Mouse (Mus musculus) ES-Bruce4 (cell line): ENCODE measurements around the gene Cdc42se1. TPM values are rescaled to one million over a fixed set of nuclear protein-coding genes. Genes with fewer than 3 reads are reported as not detected.
A peak's percentile ranks its signal among the peaks of the same experiment; 100 is the strongest.

Experiments
- H3K27ac ChIP-seq: 2 replicates; pipeline ENCODE4 v1.5.1; 2012; ENCODE audit warnings: low read length, inconsistent platforms; ENCODE audit not compliant: insufficient read depth
- H3K27me3 ChIP-seq: 2 replicates; pipeline ENCODE4 v1.6.1; 2012; ENCODE audit warnings: mild to moderate bottlenecking, low read length, inconsistent platforms; ENCODE audit not compliant: control insufficient read depth, poor library complexity, insufficient read depth, severe bottlenecking
- H3K36me3 ChIP-seq: 2 replicates; pipeline ENCODE4 v1.6.1; 2012; ENCODE audit warnings: inconsistent platforms, mild to moderate bottlenecking, low read length, moderate library complexity; ENCODE audit not compliant: control insufficient read depth, poor library complexity, insufficient read depth, severe bottlenecking
- H3K4me1 ChIP-seq: one replicate; pipeline ENCODE4 v1.8.1; 2011; ENCODE audit warnings: low read length; ENCODE audit not compliant: control insufficient read depth, insufficient read depth
- H3K4me3 ChIP-seq: 2 replicates; pipeline ENCODE4 v1.5.1; 2011; ENCODE audit warnings: low read depth, mild to moderate bottlenecking, low read length
- H3K9ac ChIP-seq: 2 replicates; pipeline ENCODE4 v1.6.1; 2012; ENCODE audit warnings: low read depth, mild to moderate bottlenecking, inconsistent platforms; ENCODE audit not compliant: poor library complexity, severe bottlenecking
- H3K9me3 ChIP-seq: replicated peaks from 2 replicates; pipeline ENCODE4 v1.6.1; 2012; ENCODE audit warnings: mild to moderate bottlenecking, low read length, inconsistent platforms; ENCODE audit not compliant: control insufficient read depth, poor library complexity, insufficient read depth, severe bottlenecking
- CTCF ChIP-seq: IDR thresholded peaks from one replicate; pipeline ENCODE4 v1.8.1; 2011; ENCODE audit warnings: low read depth, low read length
- EP300 ChIP-seq: IDR thresholded peaks from 2 replicates; pipeline ENCODE4 v1.6.1; 2011; ENCODE audit warnings: low read depth, low read length; ENCODE audit not compliant: insufficient read depth
- POLR2A ChIP-seq: IDR thresholded peaks from one replicate; pipeline ENCODE4 v1.8.1; 2011; ENCODE audit warnings: low read length; ENCODE audit not compliant: insufficient read depth
- polyA plus RNA-seq: library from polyadenylated mRNA; stranded (reverse); fragments of >200 nt; gene quantifications from 2 replicates; pipeline ENCODE4 v1.2.4, GENCODE M21; 2011; ENCODE audit warnings: low read depth; ENCODE audit not compliant: missing spikeins, insufficient read depth, insufficient read length

Gene Cdc42se1
- polyA plus RNA-seq, 1 experiment, result 57.4 TPM

DNA sequence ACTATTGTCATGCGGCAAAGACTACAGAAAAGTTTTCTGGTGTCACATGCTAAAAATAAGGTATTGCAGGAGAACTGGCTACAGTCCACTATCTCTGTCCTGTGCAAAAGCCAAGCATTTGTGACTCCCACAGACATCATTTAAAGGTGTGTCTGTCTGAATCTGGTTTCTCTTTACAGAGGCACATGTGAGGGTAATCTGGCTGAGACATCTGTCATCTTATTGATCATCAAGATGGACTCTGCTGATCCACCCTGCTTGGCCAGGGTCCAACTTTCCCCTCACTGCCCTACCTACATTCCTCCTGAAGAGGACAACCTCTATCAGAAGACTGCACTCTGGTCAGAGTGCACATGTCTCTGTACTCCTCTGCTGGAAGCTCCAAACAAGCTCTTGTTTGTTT lies 48.6 kb downstream of the Cdc42se1 start:
- H3K4me3 ChIP-seq, result no peak overlapping the region
- no peaks in the 10 kb centered on the region for H3K27me3 ChIP-seq
- TF ChIP-seq POLR2A, result no peak
- no peak for TF ChIP-seq EP300
- TF ChIP-seq CTCF, result no peak
- no peaks in the 10 kb centered on the region for H3K36me3 ChIP-seq
- H3K4me1 ChIP-seq, result peaks cover 2% of the 10 kb centered on the region
- H3K9me3 ChIP-seq, result no peaks in the 10 kb centered on the region
- no peak overlapping the region for H3K9ac ChIP-seq
- H3K27ac ChIP-seq, result peak overlapping the region; percentile 40

DNA sequence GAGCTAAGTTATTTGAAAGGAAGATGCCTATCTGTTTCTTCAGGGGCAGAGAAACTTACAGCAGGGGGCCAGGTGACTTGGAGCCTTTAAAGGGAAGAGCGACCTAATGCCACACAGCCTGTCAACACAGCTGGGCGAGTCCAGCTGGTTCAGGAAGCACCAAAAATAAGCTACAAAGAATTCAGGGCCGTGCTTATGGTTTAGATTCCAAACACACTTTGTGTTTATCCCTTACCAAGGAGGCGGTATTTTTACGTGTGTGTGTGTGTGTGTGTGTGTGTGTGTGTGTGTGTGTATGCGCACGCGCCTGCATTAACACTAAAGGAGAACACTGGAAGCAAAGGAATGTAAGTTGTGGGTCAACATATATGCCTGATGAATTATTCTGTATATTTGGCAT lies 52.2 kb downstream of the Cdc42se1 start:
- H3K4me1 ChIP-seq, result peaks cover 2% of the 10 kb centered on the region
- H3K27me3 ChIP-seq, result no peaks in the 10 kb centered on the region
- H3K27ac ChIP-seq, result peak overlapping the region; percentile 65
- TF ChIP-seq CTCF, result no peak
- no peak for TF ChIP-seq POLR2A
- TF ChIP-seq EP300, result no peak
- peak overlapping the region; percentile 86 for H3K4me3 ChIP-seq
- H3K36me3 ChIP-seq, result no peaks in the 10 kb centered on the region
- H3K9ac ChIP-seq, result peak overlapping the region; percentile 72
- no peaks in the 10 kb centered on the region for H3K9me3 ChIP-seq

DNA sequence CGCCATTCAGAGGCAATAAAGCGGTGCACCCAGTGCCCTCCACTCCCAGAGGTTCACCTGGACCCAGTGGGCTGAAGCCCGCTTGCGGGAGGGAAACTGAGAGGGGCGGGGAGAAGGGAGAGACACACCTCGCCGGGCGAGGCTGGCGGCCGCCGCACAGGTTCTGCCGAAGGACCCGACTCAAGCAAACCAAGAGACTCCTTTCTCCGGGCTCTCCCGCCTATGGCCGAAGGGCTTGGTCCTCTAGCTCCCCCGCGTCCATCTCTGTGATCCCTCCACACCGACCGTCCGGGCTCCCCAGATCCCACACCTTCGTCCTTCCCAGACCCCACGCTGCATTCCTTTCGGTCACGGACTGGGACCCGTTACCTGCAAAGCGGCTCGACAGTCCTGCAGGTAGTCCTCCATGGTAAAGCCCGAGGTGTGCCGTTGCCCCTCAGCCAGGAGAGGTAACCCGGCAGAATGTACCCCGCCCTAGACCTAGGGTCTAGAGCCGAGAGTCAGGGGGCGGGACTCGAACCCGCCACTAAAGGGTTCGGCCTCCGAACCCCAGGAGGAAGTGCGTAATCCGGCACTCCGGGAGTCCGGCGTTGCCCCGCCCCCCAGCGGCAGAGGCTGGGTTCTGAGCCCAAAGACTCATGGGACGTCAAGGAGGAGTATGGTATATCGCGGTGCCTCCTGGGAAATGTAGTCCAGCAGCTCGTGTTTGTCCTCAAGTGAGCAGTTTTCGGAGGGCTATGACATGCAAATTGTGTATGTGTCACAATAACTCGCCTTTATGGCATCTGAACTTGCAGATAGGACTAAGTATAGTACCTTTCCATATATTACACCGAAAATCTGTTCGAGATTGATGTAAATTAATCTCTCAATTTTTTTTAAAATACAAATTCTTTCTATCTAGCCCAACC lies 52.9 kb downstream of the Cdc42se1 start, which contains the start of the genes Mindy1 and Prune1:
Gene Mindy1 (plus strand): TSS at position 130 of the 911 bp plus-strand sequence.
Gene Prune1 (minus strand): TSS at position 861 of the 911 bp plus-strand sequence.
- Histone ChIP-seq H3K4me1 (peaks cover 2% of the 10 kb centered on the region), H3K9me3 (no peaks in the 10 kb centered on the region), H3K36me3 (no peaks in the 10 kb centered on the region), H3K9ac (peak within 1 kb of the TSS; percentile 72), H3K27me3 (no peaks in the 10 kb centered on the region), H3K27ac (peak within 1 kb of the TSS; percentile 95), H3K4me3 (peak within 1 kb of the TSS; percentile 86)
- TF ChIP-seq POLR2A (no peak), CTCF (no peak), EP300 (no peak)

DNA sequence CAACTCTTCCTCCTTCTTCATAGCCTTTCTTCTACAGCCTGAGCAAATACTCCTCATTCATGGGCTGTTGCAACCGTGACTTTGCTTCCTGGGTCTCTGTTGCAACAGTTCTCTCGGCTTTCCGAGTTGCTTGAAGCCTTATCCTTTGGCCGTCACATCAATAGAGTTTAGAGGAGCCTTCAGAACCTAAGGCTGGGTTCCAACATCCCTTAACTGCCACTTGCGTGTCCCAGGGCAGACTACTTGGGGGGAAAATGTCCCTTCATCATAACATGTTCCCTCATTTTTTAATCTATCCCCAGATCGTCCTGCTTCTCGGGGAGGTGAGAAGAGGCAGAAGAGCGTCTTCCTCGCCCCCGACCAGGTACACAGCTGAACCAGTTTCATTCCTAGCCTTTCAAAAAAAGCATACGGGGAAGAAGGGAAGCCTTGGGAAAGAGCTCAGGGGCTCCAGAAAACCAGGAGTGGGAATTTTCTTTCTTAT lies 53.9 kb downstream of the Cdc42se1 start:
- Histone ChIP-seq H3K27me3 (no peaks in the 10 kb centered on the region), H3K36me3 (no peaks in the 10 kb centered on the region), H3K9ac (peak overlapping the region; percentile 65), H3K9me3 (no peaks in the 10 kb centered on the region), H3K4me3 (peak overlapping the region; percentile 70), H3K4me1 (no peaks in the 10 kb centered on the region), H3K27ac (peak overlapping the region; percentile 95)
- TF ChIP-seq POLR2A (no peak), EP300 (no peak), CTCF (no peak)

DNA sequence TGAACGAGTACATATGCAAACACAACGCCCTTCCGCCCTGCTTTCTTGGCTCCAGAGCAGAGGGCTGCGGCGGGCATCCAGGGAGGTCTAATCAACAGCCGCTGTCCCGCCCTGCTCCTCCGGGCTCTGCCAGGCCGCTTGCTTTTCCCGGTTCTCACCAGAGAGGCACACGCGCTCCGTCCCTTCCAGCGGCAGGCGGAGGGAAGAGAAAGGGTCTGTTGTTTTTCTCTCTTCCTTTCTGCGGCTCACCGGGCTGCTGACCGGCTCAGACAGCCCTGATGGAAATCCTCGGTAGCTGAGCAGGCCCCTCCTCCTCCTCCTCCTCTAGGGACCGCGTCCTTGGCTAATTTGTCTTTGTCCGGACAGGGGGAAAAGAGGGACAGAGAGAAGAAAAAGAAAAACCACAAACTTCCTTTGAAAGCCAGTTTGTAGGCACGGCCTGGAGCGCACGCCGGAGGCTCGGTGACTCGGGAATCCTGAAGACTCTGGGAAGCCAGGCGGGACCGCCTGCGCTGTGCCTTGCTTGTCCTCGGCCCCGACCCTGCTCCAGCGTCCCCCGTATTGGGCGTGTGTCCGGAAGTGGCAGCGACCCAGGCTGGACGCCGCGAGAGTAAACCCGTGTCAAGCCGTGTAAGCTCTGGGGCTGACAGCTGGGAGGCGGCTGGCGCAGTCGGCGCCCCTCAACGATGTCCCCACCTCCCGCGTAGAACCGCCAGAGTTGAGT lies 54.5 kb downstream of the Cdc42se1 start:
- Histone ChIP-seq H3K4me1 (no peaks in the 10 kb centered on the region), H3K27me3 (no peaks in the 10 kb centered on the region), H3K4me3 (peak overlapping the region; percentile 70), H3K9me3 (no peaks in the 10 kb centered on the region), H3K9ac (peak overlapping the region; percentile 65), H3K36me3 (peaks cover 2% of the 10 kb centered on the region; the same call in 1 of the 2 replicates), H3K27ac (peak overlapping the region; percentile 95)
- TF ChIP-seq POLR2A, result no peak
- peak; percentile 45; the same call in 1 of the 2 replicates for TF ChIP-seq EP300
- no peak for TF ChIP-seq CTCF
